Mouse (Mus musculus): ENCODE data around the gene Stmnd1.
"Not testable (repeated sequence)": the region's sequence is repeated elsewhere in the genome, so short reads cannot be mapped to it uniquely, and the experiment has no call there.

Gene Stmnd1

GRCm38 (mm10) chr13:46290537-46290936, 17.0 kb downstream of the Stmnd1 start:
- DNase-seq (ENCODE audit: low read depth, low spot score) = no peak

GRCm38 (mm10) chr13:46294365-46294764, 20.8 kb downstream of the Stmnd1 start:
- no peak for DNase-seq (ENCODE audit: low read depth, low spot score)

- DNase-seq (ENCODE audit: low read depth, low spot score) = no peak
Measured at GRCm38 (mm10) chr13:46297701-46298100, 24.2 kb downstream of the Stmnd1 start.

- DNase-seq (ENCODE audit: low read depth, low spot score) = peak; percentile 84
Measured at GRCm38 (mm10) chr13:46310790-46311189, 37.3 kb downstream of the Stmnd1 start.

- no peak for DNase-seq (ENCODE audit: low read depth, low spot score)
Measured at GRCm38 (mm10) chr13:46313176-46313575, 39.7 kb downstream of the Stmnd1 start.

- DNase-seq (ENCODE audit: low read depth, low spot score) = no peak
Measured at GRCm38 (mm10) chr13:46315165-46315564, 41.6 kb downstream of the Stmnd1 start.

GRCm38 (mm10) chr13:46326351-46326985, 52.9 kb downstream of the Stmnd1 start:
- no peak for DNase-seq (ENCODE audit: low read depth, low spot score)

- peak; percentile 98 for DNase-seq (ENCODE audit: low read depth, low spot score)
Measured at GRCm38 (mm10) chr13:46335020-46335419, 61.5 kb downstream of the Stmnd1 start.

- DNase-seq (ENCODE audit: low read depth, low spot score) = not testable (repeated sequence)
Measured at GRCm38 (mm10) chr13:46336281-46336680, 62.8 kb downstream of the Stmnd1 start.

GRCm38 (mm10) chr13:46337791-46338190, 64.3 kb downstream of the Stmnd1 start:
- no peak for DNase-seq (ENCODE audit: low read depth, low spot score)

- DNase-seq (ENCODE audit: low read depth, low spot score) = no peak
Measured at GRCm38 (mm10) chr13:46339954-46340353, 66.4 kb downstream of the Stmnd1 start.

- no peak for DNase-seq (ENCODE audit: low read depth, low spot score)
Measured at GRCm38 (mm10) chr13:46340583-46340982, 67.1 kb downstream of the Stmnd1 start.

- DNase-seq (ENCODE audit: low read depth, low spot score) = no peak
Measured at GRCm38 (mm10) chr13:46341419-46341818, 67.9 kb downstream of the Stmnd1 start.

GRCm38 (mm10) chr13:46343226-46343625, 69.7 kb downstream of the Stmnd1 start:
- peak; percentile 87 for DNase-seq (ENCODE audit: low read depth, low spot score)

GRCm38 (mm10) chr13:46346830-46347512, 73.5 kb downstream of the Stmnd1 start:
- peak; percentile 31 for DNase-seq (ENCODE audit: low read depth, low spot score)

- no peak for DNase-seq (ENCODE audit: low read depth, low spot score)
Measured at GRCm38 (mm10) chr13:46349664-46350063, 76.1 kb downstream of the Stmnd1 start.

All from brain, adult 2 months (tissue).